Mouse (Mus musculus): Measurements from ENCODE around the gene Tdpoz3.
"Not testable (repeated sequence)": the region's sequence is repeated elsewhere in the genome, so short reads cannot be mapped to it uniquely, and the experiment has no call there.

The Tdpoz3 gene

DNA sequence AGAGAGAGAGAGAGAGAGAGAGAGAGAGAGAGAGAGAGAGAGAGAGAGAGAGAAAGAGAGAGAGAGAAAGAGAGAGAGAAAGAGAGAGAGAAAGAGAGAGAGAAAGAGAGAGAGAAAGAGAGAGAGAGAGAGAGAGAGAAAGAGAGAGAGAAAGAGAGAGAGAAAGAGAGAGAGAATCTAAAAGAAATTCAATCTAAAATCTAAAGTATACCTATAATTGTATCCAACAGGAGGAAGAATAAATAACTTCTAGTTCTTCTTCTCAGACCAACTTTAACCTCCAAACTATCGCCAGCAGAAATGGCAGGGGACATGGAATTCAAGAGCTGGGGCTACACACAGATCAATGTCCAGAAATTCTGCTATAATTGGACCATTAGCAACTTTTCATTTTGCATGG, at the start of gene Tdpoz3:
Tdpoz3 (plus strand) TSS at position 301 of the 400 bp plus-strand sequence.
- not testable (repeated sequence) for DNase-seq (ENCODE audit: extremely low read depth, insufficient read length, low spot score)

GRCm38 (mm10) chr3:93796098-93796497, 29.7 kb upstream of the Tdpoz3 start, which contains the start of gene Tdpoz4:
TSS of gene Tdpoz4 (plus strand) at chr3:93796398.
- DNase-seq (ENCODE audit: extremely low read depth, insufficient read length, low spot score): not testable (repeated sequence)

DNA sequence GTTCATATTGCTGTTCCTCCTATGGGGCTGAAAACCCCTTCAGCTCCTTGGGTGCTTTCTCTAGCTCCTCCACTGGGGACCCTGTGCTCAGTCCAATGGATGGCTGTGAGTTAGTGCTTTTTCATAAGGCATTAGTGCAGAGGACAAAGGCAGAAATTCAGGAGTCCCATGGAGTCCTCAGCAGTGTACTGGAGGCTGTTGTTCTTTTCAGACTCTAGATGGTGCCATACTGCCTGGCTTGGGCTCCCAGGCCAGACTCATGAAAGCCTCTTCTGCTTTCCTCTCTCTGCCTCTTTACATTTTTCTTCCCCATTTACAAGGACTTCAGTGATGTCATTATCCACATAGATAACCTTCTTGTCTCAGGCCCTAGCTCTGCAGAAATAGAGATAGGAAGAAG, 12.5 kb upstream of the Tdpoz3 start:
- DNase-seq (ENCODE audit: extremely low read depth, insufficient read length, low spot score): not testable (repeated sequence)

GRCm38 (mm10) chr3:93858957-93859356, 33.1 kb downstream of the Tdpoz3 start:
- not testable (repeated sequence) for DNase-seq (ENCODE audit: extremely low read depth, insufficient read length, low spot score)

- peak; percentile 14 for DNase-seq (ENCODE audit: extremely low read depth, insufficient read length, low spot score)
Observed at GRCm38 (mm10) chr3:93870635-93871034, 44.8 kb downstream of the Tdpoz3 start.
